Mouse (Mus musculus): ENCODE measurements around the gene Arhgap8.

DNA sequence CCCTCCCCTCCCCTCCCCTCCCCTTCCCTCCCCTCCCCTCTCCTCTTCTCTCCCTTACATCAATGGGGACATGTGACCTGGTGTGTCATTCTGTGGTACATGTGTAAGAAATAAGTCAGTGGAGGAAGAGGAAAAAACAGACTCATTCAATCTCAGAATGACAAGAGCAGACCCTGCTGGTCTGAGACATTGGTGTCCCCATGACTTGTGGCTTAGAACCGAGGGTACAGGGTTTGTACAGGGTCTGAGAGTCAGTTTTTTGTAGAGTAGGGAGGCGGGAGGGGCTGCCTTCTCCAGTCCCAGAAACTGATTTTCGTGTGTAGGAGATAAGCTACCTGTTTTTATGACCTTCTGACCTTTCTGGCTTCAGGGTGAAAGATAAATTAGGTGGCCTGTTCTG is 23.5 kb downstream of the Arhgap8 start:
- no peak for TF ChIP-seq POLR2A (IDR thresholded peaks at IDR 0.05; ENCODE audit: borderline replicate concordance, control insufficient read depth, low read depth, low read length)
- no peak for TF ChIP-seq CTCF (IDR thresholded peaks at IDR 0.05; ENCODE audit: control insufficient read depth, insufficient read depth, low read length)
